Mouse (Mus musculus): ENCODE measurements around the gene Runx1.

DNA sequence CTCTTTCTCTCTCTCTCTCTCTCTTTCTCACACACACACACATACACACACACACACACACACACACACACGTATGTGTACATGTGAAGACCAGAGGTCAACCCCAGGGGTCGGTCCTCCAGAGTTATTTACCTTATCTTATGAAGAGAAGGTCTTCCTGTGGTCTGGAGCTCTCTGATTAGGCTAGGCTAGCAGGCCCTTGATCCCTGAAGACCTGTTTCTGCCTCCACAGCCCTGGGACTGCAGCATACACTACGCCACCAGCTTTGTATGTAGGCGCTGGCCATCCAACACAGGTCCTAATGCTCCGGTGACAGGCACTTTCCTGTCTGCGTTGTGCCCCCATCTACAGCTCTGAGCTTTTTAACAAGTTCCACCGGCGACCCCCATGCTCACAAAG lies 72.8 kb downstream of the Runx1 start:
- TF ChIP-seq CTCF (IDR thresholded peaks at IDR 0.05; ENCODE audit: low read depth, low read length), result no peak
- TF ChIP-seq POLR2A (IDR thresholded peaks at IDR 0.05; ENCODE audit: insufficient read depth, low read length), result no peak
